Mouse (Mus musculus): ENCODE measurements around the gene Megf11.

Megf11 gene

GRCm38 (mm10) chr9:64566376-64566775 lies 180.9 kb downstream of the Megf11 start:
- 86% methylated on average over 2 of the region's 2 CpGs for WGBS

- 83% methylated on average over 5 of the region's 5 CpGs for WGBS
Observed at GRCm38 (mm10) chr9:64567482-64567881, 182.1 kb downstream of the Megf11 start.

- 75% methylated on average over 8 of the region's 8 CpGs for WGBS
Observed at GRCm38 (mm10) chr9:64568467-64569260, 183.2 kb downstream of the Megf11 start.

GRCm38 (mm10) chr9:64570448-64570847 lies 185.0 kb downstream of the Megf11 start:
- WGBS: 87% methylated on average over 4 of the region's 4 CpGs

- whole genome bisulfite sequencing: 83% methylated on average over 8 of the region's 8 CpGs
Observed at GRCm38 (mm10) chr9:64571091-64571490, 185.7 kb downstream of the Megf11 start.

- 85% methylated on average over 7 of the region's 7 CpGs for WGBS
Observed at GRCm38 (mm10) chr9:64572629-64573190, 187.3 kb downstream of the Megf11 start.

- WGBS: 90% methylated on average over 5 of the region's 5 CpGs
Observed at GRCm38 (mm10) chr9:64576143-64576878, 190.9 kb downstream of the Megf11 start.

GRCm38 (mm10) chr9:64577156-64577555 lies 191.7 kb downstream of the Megf11 start:
- WGBS: 93% methylated on average over 3 of the region's 3 CpGs

GRCm38 (mm10) chr9:64579306-64579705 lies 193.9 kb downstream of the Megf11 start:
- 73% methylated on average over 1 of the region's 1 CpGs for WGBS

- WGBS: 79% methylated on average over 5 of the region's 5 CpGs
Observed at GRCm38 (mm10) chr9:64586292-64586691, 200.9 kb downstream of the Megf11 start.

GRCm38 (mm10) chr9:64587991-64588390 lies 202.6 kb downstream of the Megf11 start:
- 93% methylated on average over 7 of the region's 7 CpGs for WGBS

GRCm38 (mm10) chr9:64590634-64591041 lies 205.2 kb downstream of the Megf11 start:
- WGBS: 59% methylated on average over 5 of the region's 5 CpGs

GRCm38 (mm10) chr9:64591436-64591835 lies 206.0 kb downstream of the Megf11 start:
- WGBS: 78% methylated on average over 1 of the region's 1 CpGs

- 83% methylated on average over 8 of the region's 8 CpGs for WGBS
Observed at GRCm38 (mm10) chr9:64594442-64594841, 209.0 kb downstream of the Megf11 start.

- WGBS: 98% methylated on average over 7 of the region's 7 CpGs
Observed at GRCm38 (mm10) chr9:64598427-64598826, 213.0 kb downstream of the Megf11 start.

GRCm38 (mm10) chr9:64600731-64601130 lies 215.3 kb downstream of the Megf11 start:
- 85% methylated on average over 2 of the region's 2 CpGs for WGBS

- 87% methylated on average over 1 of the region's 1 CpGs for WGBS
Observed at GRCm38 (mm10) chr9:64602895-64603294, 217.5 kb downstream of the Megf11 start.

- WGBS: 62% methylated on average over 7 of the region's 7 CpGs
Observed at GRCm38 (mm10) chr9:64604217-64604711, 218.8 kb downstream of the Megf11 start.

- WGBS: 74% methylated on average over 14 of the region's 14 CpGs
Observed at GRCm38 (mm10) chr9:64605077-64605714, 219.8 kb downstream of the Megf11 start.

GRCm38 (mm10) chr9:64605735-64606349 lies 220.4 kb downstream of the Megf11 start:
- WGBS: 56% methylated on average over 13 of the region's 13 CpGs

- 94% methylated on average over 1 of the region's 1 CpGs for WGBS
Observed at GRCm38 (mm10) chr9:64607049-64607448, 221.6 kb downstream of the Megf11 start.

All from cerebral cortex, adult 2 months (tissue).